Mouse (Mus musculus) gastrocnemius, postnatal 36 days (tissue): Measurements from ENCODE around the gene Cdkn1a. TPM values are rescaled to one million over a fixed set of nuclear protein-coding genes. Genes with fewer than 3 reads are reported as not detected.
"Not testable (repeated sequence)": the region's sequence is repeated elsewhere in the genome, so short reads cannot be mapped to it uniquely, and the experiment has no call there.

Experiments
- DNase-seq, 2 experiments: peaks; one replicate each; pipeline ENCODE4 v3.0.0; 2022
- intact Hi-C: fragments of 180-260 bp; cut with DNase I; formaldehyde crosslinking; loops from one replicate; pipeline ENCODE4 v1.15.1; 2025
- long read RNA-seq, 2 experiments: library from polyadenylated mRNA; stranded (forward); transcript quantifications; one replicate each; pipeline ENCODE4 v2.0.0; 2021
- total RNA-seq, 2 experiments: library from RNA; stranded (reverse); gene quantifications; 2 replicates each; pipeline ENCODE4 v1.2.3; 2021

Gene Cdkn1a
- 10 to 100 TPM; 17.6 to 27.2 TPM for total RNA-seq
- long read RNA-seq, experiment 1, transcript Cdkn1a-201 (3 exons, 1,913 nt), result major isoform, 6 of 9 reads
- long read RNA-seq, experiment 1, partial matches to known transcripts, result 0 of 9 reads
- long read RNA-seq, experiment 1, other reads (novel, unspliced or antisense), result 3 of 9 reads
- long read RNA-seq, experiment 2, transcript Cdkn1a-201 (3 exons, 1,913 nt), result major isoform, 7 of 16 reads
- long read RNA-seq, experiment 2, partial matches to known transcripts, result 0 of 16 reads
- long read RNA-seq, experiment 2, other reads (novel, unspliced or antisense), result 9 of 16 reads

- DNase-seq, result peak in 1 of 2 experiments; percentile 6
- intact Hi-C loops, result no loop called here
These were observed at the start of gene Cdkn1a for GRCm38 (mm10) chr17:29090776-29091175. TSS of gene Cdkn1a (plus strand) at chr17:29090976.

GRCm38 (mm10) chr17:29041632-29042031, 49.1 kb upstream of the Cdkn1a start:
- intact Hi-C loops, DNase-seq: not testable (repeated sequence)

- intact Hi-C loops, result no loop called here
- DNase-seq, result no peak
These were observed 48.2 kb upstream of the Cdkn1a start for GRCm38 (mm10) chr17:29042569-29042968.

DNA sequence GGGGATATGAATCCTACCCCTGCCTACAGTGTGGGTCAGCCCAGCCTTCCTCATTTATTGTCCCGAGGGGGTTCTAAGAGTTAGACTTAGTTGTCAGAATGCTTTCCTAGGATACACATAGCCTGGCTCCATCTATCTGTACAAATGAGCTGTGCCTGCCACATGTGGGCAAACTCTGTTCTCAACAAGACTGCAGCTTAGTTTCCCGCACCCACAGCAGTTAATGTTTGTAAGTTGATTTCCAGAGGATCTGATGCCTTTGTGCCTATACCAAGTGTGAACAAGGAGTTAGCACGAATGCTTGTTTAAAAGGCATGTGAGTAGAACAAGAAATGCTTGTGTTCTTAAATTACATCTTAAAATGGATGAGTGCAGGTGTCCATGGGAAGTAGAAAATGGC, 47.2 kb upstream of the Cdkn1a start:
- no peak for DNase-seq
- intact Hi-C loops, result no loop called here

- DNase-seq, result no peak
- intact Hi-C loops, result no loop called here
These were observed 46.4 kb upstream of the Cdkn1a start for GRCm38 (mm10) chr17:29044146-29044924.

GRCm38 (mm10) chr17:29044925-29045319, 45.9 kb upstream of the Cdkn1a start:
- no peak for DNase-seq

DNA sequence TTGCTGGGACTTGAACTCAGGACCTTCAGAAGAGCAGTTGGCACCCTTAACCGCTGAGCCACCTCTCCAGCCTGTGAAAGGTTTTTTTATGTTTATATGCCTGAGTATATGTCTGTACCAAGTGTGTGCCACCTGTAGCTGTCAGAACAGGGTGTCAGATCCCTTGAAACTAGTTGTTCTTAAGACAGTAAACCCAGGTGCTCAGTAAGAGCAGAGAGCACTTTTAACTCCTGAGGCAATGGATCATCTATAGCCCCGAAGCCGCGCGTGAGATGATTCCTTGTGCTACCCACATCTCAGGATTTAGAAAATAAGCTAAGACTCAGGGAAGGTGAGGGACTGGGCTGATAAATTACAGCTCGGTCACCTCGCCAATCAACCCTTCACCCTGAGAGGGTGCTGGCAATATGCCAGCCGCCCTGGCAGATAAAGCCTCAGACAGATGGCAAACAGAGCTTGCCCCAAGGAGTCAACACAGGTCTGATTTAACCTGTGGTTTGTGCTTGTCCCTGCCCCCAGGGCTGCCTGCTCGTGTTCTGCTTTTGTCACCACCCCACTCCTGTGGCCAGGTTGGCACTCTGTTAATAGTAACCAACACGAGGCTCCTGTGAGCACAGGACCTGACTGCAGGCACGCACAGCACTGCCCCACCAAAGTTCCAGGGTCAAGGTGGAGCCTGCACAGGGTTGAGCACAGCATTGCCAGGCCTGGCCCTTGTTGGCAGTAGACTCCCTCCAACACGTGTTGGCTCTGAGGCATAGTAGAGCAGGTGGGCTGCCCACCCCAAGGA, 44.8 kb upstream of the Cdkn1a start:
- intact Hi-C loops, result loop anchor here (5.0 kb wide), 1 partner anchor 201 kb away; no protein-coding TSS in a partner anchor

More at GRCm38 (mm10) chr17:29044925-29045319, 45.9 kb upstream of the Cdkn1a start:
- intact Hi-C loops, result loop anchor here (5.0 kb wide), 1 partner anchor 202 kb away; no protein-coding TSS in a partner anchor

DNA sequence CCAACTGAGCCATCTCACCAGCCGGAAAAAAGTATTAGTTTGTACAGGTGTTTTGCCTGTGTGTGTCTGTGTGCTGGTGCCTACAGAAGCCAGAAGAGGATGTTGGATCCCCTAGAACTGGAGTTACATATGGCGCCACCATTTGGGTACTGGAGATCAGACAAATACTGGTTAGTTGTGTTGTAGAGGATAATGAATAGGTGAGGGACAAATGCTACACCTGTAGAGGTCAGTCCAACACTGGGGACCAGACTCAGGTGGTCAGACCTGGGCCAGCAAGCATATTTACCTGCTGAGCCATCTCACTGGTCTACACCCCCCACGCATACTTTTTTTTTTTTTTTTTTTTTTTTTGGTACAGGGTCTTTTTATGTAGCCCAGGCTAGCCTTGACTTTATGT, 43.9 kb upstream of the Cdkn1a start:
- no peak for DNase-seq
- intact Hi-C loops, result loop anchor here (5.0 kb wide), 1 partner anchor 200 kb away; no protein-coding TSS in a partner anchor

More for the DNA sequence above, 44.8 kb upstream of the Cdkn1a start:
- no peak for DNase-seq

- DNase-seq, result no peak
These were observed 42.9 kb upstream of the Cdkn1a start for GRCm38 (mm10) chr17:29047697-29048514.

DNA sequence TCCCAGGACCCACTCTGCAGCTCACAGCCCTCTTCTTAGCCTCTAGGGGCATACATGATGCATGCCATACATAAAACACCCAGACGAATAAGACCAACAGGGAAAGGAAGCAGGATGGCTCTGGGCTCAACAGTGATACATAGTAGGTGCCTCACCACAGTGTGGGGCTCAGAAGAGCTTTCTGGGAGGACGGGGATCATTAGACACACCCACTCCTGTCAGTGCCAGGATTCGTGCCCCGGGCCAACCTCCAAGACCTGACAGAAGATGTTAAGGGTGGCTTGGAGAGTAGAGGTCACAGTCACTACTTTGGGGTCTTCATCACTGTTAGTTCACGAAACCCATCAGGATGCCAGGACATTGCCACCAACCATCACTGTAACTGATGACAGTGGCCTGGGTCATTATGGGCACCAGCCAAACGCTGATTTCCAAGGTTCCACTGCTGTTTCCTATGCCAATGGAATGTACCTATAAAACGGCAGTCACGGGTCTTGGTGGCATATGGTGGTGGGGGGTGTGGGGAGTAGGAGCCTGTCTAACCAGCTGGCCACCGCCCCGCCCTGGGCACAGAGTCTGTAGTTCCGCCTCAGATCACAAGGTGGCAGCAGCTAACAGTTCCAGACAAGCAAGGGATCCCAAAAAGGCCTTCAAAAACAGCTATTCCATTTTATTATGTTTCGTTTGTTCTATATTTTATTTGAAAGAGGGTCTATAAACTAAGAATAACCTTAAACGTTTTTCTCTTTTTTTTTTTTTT, 41.8 kb upstream of the Cdkn1a start:
- DNase-seq, result peak; percentile 74 to 84
- intact Hi-C loops, result loop anchor here (1.0 to 5.0 kb wide), 3 partner anchors 46 to 198 kb away; no protein-coding TSS in a partner anchor

More at GRCm38 (mm10) chr17:29047697-29048514, 42.9 kb upstream of the Cdkn1a start:
- intact Hi-C loops, result loop anchor here (2.0 to 5.0 kb wide), 2 partner anchors 123 to 199 kb away; no protein-coding TSS in a partner anchor

- intact Hi-C loops, result loop anchor here (1.0 to 5.0 kb wide), 3 partner anchors 46 to 198 kb away; no protein-coding TSS in a partner anchor
- DNase-seq, result no peak
These were observed 41.3 kb upstream of the Cdkn1a start for GRCm38 (mm10) chr17:29049508-29049889.

DNA sequence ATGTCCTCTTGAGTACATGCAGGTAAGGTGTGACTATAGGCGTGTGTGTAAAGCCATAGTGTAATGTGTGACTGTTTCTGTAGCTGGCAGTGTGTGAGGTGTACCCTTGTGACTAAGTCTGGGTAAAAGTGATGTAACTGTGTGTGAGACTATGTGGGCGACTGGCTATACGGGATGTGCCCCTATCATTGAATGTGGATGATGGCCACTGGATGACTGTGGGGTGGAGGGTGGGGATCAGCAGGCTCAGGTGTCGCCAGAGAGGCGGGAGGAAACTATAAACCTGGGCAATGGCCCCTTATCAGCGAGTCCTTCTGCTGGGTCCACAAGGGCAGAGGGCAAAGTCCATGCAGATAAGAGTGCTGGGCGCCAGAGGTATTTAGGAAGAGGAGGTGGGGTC, 40.9 kb upstream of the Cdkn1a start:
- intact Hi-C loops, result loop anchor here (1.0 to 5.0 kb wide), 4 partner anchors 29 to 197 kb away; no protein-coding TSS in a partner anchor

GRCm38 (mm10) chr17:29050791-29051190, 40.0 kb upstream of the Cdkn1a start:
- peak in 1 of 2 experiments; percentile 50 for DNase-seq
- intact Hi-C loops, result loop anchor here (2.0 kb wide), 1 partner anchor 28 kb away; no protein-coding TSS in a partner anchor

More for the DNA sequence above, 40.9 kb upstream of the Cdkn1a start:
- DNase-seq, result no peak

DNA sequence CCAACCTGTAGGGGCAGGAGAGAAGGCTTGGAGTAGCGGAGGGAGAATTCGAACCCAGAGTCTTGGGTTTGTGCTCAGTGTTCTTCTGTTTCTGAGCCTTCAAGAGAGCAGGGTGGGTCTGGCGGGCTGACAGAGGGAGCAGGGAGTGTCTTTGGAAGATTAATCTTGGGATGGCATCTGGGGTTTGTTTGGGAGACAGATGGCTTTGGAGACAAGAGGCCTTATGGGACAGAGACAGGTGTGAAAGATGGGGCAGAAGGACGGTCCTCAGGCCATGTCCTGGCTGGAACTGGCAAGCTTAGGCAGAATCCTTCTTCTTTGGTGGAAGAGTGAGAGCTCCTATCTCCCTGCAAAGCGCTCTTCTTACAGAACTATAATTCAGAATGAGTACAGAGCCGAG, 37.7 kb upstream of the Cdkn1a start:
- DNase-seq, result no peak
- intact Hi-C loops, result no loop called here

DNA sequence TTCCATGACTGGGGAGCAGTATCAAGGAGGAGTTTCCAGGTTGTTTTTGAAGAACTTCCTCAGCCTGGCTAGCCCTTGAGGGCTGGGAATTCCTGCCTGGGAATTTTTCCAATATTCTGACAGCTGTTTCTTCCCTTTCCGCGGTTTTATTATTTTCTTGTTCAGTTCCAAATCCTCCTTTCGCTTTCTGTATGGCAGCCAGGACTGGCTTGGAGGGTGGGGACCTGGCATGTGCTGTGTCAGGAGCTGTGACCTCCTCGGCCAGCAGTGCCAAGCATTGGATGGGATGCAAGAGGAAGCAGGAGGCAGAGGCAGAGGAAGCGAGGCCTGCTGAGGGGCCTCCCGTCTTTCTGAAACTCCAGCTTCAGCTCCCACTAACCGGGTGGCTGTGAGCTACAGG, 36.9 kb upstream of the Cdkn1a start:
- intact Hi-C loops, result no loop called here

GRCm38 (mm10) chr17:29054429-29054828, 36.3 kb upstream of the Cdkn1a start:
- DNase-seq, result no peak
- intact Hi-C loops, result no loop called here

More for the DNA sequence above, 36.9 kb upstream of the Cdkn1a start:
- peak; percentile 53 to 63 for DNase-seq

DNA sequence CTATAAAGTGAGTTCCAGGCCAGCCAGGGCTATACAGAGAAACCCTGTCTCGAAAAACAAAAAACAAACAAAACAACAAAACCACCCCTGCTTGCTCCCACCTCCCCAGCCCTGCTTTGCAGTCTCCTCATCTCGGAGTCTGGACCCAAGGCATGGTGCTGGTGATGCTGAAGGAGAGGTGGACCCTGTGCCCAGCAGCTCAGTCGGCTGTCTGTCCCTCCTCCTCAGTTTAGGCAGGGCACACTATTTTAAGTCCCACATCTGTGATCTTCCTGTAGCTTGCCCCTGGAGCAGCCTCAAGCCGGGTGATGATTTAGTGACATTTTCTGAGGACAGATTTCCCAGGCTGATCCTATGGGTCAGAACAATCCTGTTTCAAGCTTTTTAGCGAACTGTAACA, 35.2 kb upstream of the Cdkn1a start:
- DNase-seq, result no peak
- intact Hi-C loops, result no loop called here

GRCm38 (mm10) chr17:29056207-29056606, 34.6 kb upstream of the Cdkn1a start:
- intact Hi-C loops, result no loop called here

More at GRCm38 (mm10) chr17:29056207-29056606, 34.6 kb upstream of the Cdkn1a start:
- no peak for DNase-seq
